Mouse (Mus musculus) kidney, postnatal 25 days (tissue): Measurements from ENCODE around the gene Mocs1.

Experiments
- DNase-seq, 2 experiments: peaks; one replicate each; pipeline ENCODE4 v3.0.0; 2021; ENCODE audit warnings: mixed read lengths in 2 of 2

The Mocs1 gene

GRCm38 (mm10) chr17:49428239-49428688, at the start of gene Mocs1:
Gene Mocs1, plus strand, starts transcription at chr17:49428362.
- DNase-seq, result peak; percentile 97

GRCm38 (mm10) chr17:49379645-49380044, 48.5 kb upstream of the Mocs1 start:
- DNase-seq, result no peak

GRCm38 (mm10) chr17:49384217-49384943, 43.8 kb upstream of the Mocs1 start:
- DNase-seq, result no peak

DNA sequence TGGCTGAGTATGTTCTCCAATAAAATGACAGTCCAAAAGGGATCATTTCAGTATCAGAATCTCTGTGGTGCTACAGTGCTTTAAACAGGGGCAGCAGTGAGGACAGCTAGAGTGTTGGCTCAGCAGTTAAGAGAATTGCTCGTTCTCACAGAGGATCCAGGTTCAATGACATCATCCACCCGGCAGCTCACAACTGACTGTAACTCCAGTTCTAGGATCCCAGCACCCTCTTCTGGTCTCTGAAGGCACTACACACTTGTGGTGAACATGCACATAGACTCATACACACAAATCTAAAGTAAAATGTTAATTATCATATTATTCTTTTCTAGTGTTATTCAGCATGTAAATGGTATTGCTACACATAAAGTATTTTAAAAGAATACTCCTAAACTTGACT, 40.4 kb upstream of the Mocs1 start:
- DNase-seq, result no peak

GRCm38 (mm10) chr17:49392751-49393150, 35.4 kb upstream of the Mocs1 start:
- DNase-seq, result no peak

DNA sequence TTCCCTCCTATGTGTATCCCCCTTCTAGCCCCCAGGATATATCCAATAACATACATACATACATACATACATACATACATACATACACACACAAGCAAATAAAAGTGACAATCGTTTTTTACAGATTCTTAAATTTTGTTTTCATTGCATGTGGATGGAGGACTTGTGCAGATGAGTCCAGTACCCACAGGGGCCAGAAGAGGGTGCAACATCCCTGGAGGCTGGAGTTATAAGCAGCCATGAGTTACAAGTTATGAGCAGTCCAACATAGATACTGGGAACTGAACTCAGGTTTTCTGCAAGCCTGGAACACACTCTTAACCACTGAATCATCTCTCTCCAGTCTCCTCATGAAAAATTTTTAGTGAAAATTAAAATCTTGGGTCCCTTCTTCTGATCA, 33.3 kb upstream of the Mocs1 start:
- peak in 1 of 2 experiments; percentile 6 for DNase-seq

GRCm38 (mm10) chr17:49399605-49400004, 28.6 kb upstream of the Mocs1 start:
- no peak for DNase-seq

DNA sequence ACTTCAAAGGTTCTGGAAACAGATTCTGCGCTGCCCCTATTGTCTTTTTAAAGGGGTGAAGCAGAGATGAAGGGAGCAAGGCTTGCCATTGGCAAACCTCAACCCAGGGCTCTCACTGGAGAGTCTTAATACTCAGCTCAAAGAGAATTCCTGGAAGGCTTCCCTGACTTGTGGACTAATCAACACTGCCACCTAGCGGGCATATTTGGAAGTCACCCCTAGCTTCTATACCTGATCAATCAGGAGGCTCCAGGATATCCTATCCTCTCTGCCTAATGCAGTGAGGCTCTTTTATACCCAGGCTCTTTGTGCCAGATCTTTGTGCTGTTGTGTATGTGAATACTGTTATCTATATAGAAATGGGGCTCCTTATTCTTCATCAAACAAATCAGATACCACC, 28.0 kb upstream of the Mocs1 start:
- peak; percentile 72 to 88 for DNase-seq

DNA sequence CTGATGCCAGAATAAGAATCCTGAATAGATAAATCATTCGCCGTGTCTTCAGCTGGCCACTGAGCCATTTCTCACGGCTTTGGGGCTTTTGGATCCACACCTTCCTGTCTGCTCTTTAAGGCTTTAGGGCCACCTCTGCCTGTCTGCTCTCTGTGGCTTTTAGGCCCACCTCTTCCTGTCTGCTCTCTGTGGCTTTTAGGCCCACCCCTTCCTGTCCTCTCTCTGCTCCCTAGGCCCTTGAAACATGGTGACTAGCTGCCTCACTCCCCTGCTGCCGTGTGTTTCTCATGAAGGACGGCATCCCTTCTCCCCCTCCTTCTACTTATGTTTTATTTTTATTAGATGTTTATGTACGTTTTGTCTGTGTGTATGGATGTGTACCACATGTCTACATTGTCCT, 25.0 kb upstream of the Mocs1 start:
- no peak for DNase-seq

DNA sequence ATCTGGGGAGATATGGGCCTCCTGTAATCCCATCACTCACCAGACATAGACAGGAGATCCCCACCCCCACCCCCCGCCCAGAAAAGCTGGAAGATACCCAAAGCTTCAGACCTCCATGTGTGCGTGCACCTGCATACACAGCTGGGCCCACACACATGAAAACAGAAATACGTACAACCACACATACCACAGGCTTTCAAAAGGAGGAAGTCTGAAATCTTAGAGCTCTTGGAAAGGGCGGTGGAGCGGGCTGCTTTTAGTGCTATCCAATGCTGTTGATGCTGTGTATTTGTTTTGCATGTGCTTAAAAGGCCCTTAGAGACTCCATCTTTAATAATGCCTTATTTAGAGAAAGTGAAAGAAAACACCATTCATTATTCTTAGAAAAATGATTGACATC, 22.2 kb upstream of the Mocs1 start:
- DNase-seq, result no peak

DNA sequence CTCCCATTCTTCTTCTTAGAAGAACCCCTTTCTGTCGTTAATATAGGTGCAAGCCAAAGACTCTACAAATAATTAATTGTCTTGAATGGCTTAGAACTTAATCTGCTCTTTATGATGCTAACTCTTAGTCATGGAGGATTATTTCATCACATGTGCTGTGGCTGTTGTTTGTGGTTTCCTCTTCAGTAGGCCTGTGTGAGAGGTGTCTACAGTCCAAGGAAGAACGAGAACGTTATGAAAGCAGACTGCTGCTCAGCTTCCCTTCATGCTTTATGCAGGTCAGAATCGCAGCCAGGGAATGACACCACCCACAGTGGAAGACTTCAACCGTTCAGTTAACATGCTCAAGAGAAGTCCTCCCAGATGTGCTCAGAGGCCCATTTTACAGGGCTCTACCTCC, 15.2 kb upstream of the Mocs1 start:
- no peak for DNase-seq

DNA sequence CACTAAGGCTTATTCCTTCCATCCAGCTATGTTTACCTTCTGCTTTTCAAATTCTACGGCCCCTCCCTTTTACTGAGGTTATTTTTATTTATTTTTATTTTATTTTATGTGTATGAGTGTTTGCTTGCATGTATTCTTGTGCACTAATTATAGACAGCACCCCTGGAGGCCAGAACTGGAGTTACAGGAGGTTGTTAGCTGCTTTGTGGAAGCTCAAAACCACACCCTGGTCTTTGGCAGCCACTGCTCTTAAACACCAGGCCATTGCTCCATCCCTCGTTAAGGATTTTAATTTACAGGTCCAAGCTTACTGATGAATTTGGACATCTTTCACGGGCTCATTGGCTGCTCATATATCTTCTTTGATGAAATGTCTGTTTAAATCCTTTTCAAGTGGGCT, 14.6 kb upstream of the Mocs1 start:
- DNase-seq, result no peak

GRCm38 (mm10) chr17:49416228-49416627, 11.9 kb upstream of the Mocs1 start:
- no peak for DNase-seq

DNA sequence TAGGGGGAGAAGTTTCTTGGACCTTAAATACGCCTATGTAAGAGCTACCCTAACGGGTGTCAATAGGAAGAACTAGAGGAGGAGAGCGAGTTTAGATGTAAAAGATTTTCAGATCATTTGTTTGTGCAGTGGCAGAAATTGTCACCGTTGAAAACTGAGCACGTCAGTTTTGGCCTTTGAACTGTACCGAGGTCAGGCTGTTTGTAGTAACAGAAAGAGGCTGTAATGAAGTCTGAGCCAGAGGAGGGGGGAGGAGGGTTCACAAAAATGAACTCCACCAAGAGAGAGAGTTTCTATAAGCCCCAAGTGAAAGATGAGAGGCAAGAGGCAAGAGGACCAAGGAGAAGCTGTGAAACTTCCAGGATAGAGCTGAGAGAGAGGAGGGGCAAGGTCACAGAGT, 8.3 kb upstream of the Mocs1 start:
- peak in 1 of 2 experiments; percentile 30 for DNase-seq

DNA sequence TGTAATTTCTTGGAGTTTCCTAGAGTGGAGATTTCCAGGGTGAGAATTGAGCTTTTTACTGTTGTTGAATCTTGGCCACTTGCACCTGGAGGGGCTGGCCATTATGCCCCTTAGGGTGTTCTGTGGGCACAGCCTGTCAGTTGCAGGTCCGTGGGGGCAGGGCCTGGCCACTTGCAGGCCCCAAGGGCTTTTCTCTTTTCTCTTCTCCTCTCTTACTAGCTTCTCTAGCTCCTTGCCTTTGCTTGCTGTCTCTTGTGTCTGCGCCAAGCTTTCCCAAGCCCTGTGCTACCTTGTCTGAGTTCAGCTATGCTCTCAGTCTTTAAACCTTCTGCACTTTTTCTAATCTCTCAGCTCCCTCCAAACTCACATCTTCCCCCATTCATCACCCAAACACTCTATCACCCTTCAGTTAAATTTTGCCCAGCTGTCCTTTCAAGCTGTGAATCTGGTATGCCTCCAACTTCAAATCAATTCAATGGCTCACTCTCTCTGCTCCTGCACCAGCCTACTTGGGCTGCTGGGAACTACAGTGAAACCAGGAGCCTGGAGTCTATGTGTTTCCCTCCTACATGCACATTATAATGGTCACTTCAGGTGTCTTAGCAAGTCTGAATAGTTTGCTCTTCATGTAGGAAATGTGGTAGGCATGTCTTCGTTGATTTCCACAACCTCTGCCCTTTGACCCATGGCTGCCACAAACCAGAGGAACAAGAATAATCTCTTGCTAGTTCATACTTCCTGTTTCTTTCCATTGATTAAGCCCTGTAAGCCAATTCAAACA, 5.7 kb upstream of the Mocs1 start:
- no peak for DNase-seq

DNA sequence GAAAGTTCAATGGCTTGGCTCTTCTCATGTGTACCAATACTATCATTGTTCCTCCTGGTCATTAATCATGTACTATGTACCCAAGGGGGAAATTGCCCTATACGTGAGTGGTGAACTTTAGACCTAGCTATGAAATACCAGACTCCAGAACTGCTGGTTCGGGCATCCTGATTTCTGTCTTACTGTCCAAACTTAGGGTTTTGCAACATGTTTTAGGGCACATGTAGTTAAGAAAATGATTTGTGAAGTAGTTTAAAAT, 5.2 kb upstream of the Mocs1 start:
- no peak for DNase-seq

GRCm38 (mm10) chr17:49423872-49424271, 4.3 kb upstream of the Mocs1 start:
- no peak for DNase-seq

GRCm38 (mm10) chr17:49427631-49428238, 427 bp upstream of the Mocs1 start:
- peak in 1 of 2 experiments; percentile 49 for DNase-seq

DNA sequence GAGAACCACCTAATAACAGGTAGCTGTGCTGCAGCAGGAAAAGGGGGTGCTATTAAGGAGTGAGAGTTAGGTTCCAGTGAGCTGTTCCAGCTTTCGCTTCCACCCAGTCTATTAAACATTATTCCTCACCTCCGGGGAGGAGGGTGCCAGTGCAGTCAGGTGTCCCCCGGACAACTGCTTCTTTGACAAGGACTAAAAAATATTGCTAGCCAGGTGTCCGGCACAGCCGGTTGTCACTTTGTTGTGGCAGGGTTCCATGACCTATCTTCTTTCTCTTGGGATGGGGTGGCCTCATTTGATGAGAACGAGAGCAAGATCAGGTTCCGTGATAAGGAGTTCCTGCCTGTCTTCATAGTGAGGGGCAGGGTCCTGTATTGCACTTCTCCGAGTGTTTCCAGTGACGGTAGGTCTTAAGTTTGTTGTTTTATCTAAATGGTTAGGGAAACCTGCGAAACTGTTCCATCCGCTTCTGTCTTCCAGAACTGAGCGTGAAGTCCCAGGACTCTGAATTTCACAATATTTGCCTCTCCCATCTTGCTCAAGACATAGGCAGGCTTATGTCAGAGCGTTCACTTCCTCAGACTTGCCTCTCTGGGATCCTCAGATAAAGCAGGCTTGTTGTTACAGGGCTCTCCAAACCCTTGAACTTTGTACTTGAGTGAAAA, 721 bp downstream of the Mocs1 start:
- peak in 1 of 2 experiments; percentile 45 for DNase-seq

DNA sequence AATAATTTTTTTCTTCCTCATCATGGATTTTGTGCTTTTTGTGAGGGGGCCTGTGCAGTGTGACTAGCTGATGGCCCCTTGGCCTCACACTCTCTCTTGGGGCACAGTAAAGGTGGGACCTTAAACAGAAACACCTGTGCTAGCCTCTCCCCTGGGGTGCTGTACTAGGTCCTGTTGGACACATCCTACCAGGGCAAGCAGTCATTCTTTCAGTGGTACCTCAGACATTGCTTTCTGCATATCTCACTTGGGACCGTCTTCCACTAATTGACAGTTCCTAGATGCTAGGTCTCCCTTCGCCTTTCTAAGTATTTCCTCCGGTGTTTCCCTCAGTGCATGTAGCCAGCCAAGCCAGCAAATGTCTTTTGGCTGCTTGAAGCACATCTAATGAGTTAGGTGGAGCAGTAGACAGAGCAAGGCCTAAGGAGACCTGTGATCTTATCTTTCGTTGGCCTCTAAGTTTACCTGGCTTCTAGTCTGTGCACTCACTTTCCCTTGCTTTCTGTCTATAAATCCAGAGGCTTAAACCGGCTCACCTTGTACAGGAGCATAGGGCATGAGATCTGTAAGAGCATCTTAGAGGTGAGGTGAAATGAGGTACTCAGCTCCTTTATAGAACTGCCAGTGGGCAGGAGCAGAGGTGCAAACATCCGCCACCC, 1.4 kb downstream of the Mocs1 start:
- DNase-seq, result no peak

- DNase-seq, result peak in 1 of 2 experiments; percentile 47
Observed at GRCm38 (mm10) chr17:49430136-49430535, 2.0 kb downstream of the Mocs1 start.

DNA sequence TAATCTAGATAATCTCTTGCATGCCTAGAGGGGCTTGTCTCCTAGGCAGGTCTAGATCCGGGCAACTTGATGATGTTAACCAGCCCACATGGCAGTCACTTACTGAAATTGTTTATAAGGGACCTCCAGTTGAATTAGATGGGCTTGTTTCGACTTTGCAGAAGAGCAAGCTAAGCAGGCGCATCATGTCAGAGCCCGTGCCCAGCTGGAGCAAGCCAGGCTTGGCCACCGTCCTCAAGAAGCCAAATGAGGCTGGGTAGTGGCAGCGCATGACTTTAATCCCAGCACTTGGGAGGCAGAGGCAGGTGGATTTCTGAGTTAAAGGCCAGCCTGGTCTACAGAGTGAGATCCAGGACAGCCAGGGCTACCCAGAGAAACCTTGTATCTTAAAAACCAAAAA, 3.0 kb downstream of the Mocs1 start:
- DNase-seq, result peak in 1 of 2 experiments; percentile 8
